Mouse (Mus musculus) NIH3T3 (cell line): ENCODE results near the gene Lpcat2b.
"Not testable (repeated sequence)": the region's sequence is repeated elsewhere in the genome, so short reads cannot be mapped to it uniquely, and the experiment has no call there.

Experiments used
- DNase-seq: peaks from one replicate; pipeline ENCODE4 v3.0.0-alpha.2; 2012; ENCODE audit warnings: low read depth

Gene Lpcat2b

GRCm38 (mm10) chr5:107431249-107431648 is at the start of gene Lpcat2b:
Gene Lpcat2b, plus strand, starts transcription at chr5:107431549.
- DNase-seq, result no peak

DNA sequence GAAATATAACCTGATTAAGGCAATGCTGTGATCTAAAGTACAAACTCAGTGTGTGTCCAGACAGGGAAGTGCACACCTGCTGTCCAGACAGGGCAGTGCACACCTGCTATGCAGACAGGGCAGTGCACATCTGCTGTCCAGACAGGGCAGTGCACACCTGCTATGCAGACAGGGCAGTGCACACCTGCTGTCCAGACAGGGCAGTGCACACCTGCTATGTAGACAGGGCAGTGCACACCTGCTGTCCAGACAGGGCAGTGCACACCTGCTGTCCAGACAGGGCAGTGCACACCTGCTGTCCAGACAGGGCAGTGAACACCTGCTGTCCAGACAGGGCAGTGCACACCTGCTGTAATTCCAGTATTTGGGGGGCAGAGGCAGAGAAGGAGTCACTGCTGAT is 44.9 kb upstream of the Lpcat2b start:
- DNase-seq, result not testable (repeated sequence)

- peak; percentile 61 for DNase-seq
Observed at GRCm38 (mm10) chr5:107387788-107388187, 43.6 kb upstream of the Lpcat2b start.

- DNase-seq, result no peak
Observed at GRCm38 (mm10) chr5:107389373-107389772, 42.0 kb upstream of the Lpcat2b start.

- no peak for DNase-seq
Observed at GRCm38 (mm10) chr5:107394437-107394836, 36.9 kb upstream of the Lpcat2b start.

DNA sequence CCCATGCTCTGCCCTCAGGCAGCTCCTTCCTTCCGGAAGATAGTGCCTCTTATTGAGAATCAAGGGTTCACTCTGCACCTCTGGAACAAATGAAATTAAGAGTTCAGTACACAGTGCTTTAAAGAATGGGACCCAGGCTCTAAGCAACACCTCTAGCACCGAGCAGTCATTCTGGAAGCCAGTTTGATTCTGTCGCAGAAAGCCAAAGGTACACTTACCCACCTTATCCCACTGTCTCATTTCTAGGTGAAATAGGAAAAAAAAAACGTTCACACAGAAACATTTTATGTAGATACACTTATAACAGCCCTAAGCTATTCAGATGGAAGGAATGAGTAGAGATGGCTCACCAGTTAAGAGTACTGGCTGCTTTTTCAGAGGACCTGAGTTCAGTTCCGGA is 28.9 kb upstream of the Lpcat2b start, which contains the start of gene Ephx4:
Ephx4 (plus strand) TSS at position 301 of the 400 bp plus-strand sequence.
- DNase-seq, result no peak

DNA sequence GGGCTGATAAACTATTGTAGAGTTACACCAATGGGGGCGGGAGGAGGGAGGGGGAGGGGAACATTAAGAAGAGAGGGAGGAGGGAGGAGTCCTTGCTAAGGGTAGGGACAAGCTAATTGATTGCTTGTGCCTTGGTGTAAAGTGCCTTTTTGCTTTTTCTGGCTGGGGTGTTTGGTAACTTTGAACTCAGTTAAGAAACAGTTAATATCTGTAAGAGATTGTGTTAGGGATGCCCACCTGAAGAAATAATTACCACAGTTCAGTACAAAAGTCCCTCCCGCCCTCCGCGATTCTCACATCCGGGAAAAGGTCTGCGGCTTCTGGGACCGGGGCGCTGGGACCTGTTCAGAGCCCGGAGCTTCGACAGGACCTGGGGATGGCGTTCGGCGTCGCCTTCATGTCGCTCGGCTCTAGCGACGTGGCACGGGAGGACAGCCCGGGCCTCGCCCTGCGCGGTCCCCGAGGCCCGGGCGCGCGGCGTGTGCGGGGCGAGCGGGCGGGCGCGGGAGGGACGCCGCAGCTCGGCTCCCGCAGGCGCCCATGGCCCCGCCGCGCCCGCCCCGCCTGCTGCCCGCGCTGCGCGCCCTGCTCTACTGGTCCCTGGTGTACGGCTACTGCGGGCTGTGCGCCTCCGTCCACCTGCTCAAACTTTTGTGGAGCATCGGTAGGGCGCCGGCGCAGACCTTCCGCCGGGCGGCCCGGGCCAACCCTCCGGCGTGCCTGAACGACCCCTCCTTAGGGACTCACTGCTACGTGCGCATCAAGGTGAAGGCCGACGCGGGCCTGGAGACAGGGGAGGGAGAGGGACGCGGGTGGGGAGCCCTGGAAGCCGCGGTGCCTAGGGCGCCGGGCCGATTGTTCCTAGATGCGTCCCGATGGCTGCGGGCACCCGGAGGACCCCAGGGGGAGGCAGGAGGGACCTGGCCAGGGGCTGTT is 28.1 kb upstream of the Lpcat2b start:
- no peak for DNase-seq

DNA sequence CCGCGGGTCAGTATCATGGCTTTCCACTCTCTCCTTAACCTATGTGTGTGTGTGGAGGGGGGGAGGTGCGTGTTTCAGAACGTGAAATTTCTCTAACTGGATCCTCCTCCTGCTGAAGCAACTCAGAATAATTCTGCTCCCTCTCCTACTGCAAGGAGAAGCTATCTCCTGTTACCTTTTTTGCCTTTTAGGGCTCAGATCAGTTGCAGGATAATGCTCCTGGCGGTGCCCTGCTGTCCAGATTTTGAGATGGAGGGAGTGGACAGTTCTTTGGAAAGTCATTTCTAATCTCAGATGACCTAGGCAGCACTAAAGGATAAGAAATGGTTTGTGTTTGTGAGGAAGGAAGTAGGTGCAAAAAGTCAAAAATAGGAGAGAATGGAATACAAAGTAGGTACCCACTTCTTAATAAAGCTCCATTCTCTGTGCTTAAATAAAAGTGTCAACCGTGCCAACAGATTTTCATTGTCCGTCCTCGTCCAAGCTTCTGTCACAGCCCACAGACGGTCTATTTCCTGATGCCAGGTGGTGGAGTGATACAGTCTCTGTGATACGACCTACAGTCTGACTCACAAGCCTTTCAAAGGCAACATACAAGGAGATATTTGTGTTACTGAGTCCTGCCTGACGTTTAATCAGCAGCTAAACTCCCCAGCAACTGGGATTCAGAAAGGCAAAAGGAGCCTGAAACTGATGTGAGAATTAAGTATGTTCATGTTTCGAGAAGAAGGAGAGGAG is 27.2 kb upstream of the Lpcat2b start:
- no peak for DNase-seq

DNA sequence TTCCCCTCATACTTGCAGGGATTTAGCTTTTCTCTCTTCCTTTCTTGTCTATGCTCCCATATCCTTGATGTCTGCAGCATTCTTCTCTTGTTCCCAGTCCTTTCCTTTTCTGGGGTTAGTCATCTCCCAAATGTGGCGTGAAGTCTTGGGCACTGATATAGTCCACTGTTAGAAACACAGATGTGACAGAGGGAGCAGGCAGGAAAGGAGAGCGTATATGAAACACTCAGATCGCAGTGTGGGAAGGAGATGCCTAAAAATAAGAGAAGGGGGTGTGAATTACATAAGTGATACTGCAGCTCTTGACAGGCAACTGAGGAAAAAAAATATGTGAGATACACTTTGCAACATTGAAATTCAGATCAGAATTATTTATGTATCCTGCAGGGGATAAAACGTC is 26.0 kb upstream of the Lpcat2b start:
- DNase-seq, result no peak

- DNase-seq, result no peak
Observed at GRCm38 (mm10) chr5:107410305-107410704, 21.0 kb upstream of the Lpcat2b start.

DNA sequence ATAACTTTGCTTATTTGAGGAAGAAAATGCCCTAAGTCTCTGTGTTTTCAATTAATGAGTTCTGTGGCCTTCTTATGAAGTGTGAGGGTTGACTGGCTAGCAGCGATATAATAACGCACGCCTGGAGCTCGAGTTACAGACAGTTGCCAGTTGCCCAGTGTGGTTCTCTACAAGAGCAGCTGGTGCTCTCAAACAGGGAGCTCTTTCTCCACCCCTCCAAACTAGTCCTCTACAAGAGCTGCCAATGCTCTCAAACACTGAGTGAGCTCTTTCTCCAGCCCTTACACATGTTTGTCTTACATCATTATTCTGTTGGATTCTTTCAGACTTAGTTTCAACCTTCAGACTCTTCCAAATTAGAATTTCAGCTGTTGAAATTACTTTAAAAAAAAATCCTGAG is 20.0 kb upstream of the Lpcat2b start:
- peak; percentile 8 for DNase-seq

GRCm38 (mm10) chr5:107412285-107412684 is 19.1 kb upstream of the Lpcat2b start:
- no peak for DNase-seq

DNA sequence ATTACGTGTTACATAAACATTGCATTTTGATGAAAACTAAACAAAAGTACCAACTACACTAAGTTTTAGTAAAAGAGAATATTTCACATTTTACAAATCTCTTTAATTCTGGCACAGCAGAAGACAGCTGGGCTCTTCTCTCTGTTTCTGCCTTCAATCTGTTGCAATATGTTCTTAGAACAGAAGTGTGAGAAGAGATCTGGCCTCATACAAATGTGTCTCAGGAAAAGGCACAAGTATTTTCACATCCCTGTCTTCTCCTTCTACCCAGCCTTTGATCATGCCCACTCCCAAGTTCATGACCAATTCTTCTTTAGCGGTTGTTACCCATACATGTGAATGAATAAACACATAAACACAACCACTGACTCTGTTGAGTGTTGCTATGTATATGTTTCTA is 16.3 kb upstream of the Lpcat2b start:
- no peak for DNase-seq

GRCm38 (mm10) chr5:107421676-107422075 is 9.7 kb upstream of the Lpcat2b start:
- DNase-seq, result peak; percentile 50

- DNase-seq, result no peak
Observed at GRCm38 (mm10) chr5:107434001-107434400, 2.7 kb downstream of the Lpcat2b start.

GRCm38 (mm10) chr5:107436185-107436584 is 4.8 kb downstream of the Lpcat2b start:
- no peak for DNase-seq

GRCm38 (mm10) chr5:107436587-107437209 is 5.3 kb downstream of the Lpcat2b start:
- DNase-seq, result peak; percentile 21

- DNase-seq, result peak; percentile 99
Observed at GRCm38 (mm10) chr5:107437464-107438281, 6.3 kb downstream of the Lpcat2b start, which contains the start of gene Btbd8. Gene Btbd8, plus strand, starts transcription at chr5:107437997.

DNA sequence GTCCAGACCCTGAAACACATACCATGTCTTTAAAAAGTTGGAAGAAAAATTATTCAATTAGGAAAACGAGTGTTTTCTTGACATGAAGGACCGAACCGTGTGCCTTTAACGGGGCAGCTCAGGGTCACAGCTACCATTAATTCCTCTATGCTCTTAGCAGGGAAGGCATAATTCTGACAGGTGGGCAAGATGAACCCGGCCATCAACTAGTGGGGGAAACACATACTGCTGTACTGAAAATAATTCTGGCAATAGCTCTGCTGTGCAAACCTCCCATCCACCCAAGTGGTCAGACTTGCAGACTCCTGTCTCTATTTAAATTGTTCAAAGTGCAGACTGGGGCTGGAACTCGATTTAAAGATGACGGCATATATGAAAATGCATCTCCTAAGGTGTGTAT is 7.0 kb downstream of the Lpcat2b start:
- no peak for DNase-seq

DNA sequence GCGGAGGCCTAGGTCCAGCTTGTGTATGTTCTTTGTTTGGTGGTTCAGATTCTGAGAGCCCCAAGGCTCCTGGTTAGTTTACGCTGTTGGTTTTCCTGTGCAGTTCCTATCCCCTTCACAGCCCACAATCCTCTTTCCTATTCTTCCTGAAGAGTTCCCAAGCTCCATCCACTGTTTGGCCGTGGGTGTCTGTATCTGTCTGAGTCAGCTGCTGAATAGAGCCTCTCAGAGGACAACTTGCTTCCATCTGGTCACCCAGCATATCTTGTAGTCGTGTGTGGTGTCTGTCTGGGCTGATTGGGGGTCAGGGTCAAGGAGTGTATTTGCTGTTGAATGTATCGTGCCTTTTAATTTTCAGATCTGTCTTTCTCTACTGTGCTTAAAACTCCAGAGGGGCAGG is 10.5 kb downstream of the Lpcat2b start:
- no peak for DNase-seq

DNA sequence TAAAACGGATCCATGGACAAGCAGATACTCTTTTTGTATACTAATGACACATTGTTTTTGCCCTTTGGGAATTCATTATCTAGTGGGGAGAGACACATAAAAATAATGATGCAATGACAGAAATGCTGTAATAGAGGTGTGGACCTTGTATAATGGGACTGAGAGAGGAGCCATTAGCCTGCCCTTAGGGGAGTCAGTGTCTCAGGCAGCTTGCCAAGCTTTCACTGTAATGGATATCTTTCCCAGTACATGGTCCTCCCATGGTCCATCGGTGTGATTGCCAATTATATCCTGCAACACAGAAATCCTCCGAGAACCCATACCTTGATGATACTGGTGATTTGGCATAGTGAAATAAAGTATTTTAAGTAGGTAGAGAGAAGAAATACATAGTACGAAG is 12.9 kb downstream of the Lpcat2b start:
- DNase-seq, result no peak

DNA sequence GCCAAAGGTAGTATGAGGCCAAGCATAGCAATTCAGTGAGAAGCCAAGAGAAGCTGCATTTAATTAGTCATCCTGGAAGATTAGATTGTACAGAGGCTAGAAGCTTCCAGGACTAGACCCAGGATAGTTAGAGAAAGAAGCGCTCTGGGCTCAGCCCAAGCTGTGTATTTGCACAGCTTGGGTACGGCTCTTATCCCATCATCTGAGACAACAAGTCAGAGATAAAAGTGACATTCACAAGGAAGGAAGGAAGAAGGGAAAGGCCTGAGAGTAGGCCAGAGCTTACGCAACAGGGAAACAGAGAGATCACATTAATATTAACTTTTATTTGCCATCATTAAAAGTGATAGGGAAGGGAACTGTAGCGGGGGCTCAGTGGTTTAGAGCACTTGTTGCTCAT is 16.6 kb downstream of the Lpcat2b start:
- DNase-seq, result no peak
